Mouse (Mus musculus): ENCODE results near the gene Jak2. TPM values are rescaled to one million over a fixed set of nuclear protein-coding genes. Genes with fewer than 3 reads are reported as not detected.
A peak's percentile ranks its signal among the peaks of the same experiment; 100 is the strongest.

Gene Jak2
- total and polyA plus RNA-seq, 3 experiments: 26.4 to 78.6 (median 30.2) TPM

DNA sequence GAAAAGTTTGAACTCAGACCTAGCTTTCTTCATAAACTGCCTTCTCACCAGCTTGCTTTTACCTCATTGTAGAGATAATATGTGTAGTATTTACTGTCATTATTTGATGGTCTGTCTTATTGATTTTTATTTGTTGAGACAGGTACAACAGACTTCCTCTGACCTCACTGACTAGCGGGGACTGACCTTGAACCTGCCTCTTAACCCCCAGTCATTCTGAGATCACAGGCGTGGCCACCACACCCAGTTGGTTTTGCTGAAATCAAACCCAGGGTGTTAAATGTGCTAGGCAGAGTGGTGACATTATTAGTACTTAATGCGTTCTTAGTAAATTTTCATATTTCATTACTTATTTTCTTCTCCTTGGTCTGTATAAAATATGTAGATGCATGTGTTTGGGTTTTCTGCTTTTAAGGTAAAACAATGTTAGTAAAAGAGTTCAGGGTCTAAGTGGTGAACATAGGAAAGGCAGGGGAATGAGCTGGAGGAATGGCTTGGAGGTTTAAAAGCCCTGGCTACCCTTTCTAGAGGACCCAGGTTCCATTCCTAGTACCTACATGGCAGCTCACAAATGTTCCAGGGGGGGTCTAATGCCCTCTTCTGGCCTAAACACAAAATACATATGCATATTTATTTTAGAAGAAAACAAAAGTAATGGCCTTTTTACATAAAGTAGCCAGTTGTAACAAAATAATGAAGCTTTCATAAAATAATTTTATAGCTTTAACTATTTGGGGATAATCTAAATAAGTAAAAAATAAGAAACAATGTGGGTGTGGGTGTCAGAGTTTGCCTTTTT lies 20.6 kb downstream of the Jak2 start (continued):
- TF ChIP-seq GABPA (IDR thresholded peaks at IDR 0.05; ENCODE audit: low read depth, low read length) (no peak), ZMIZ1 (IDR thresholded peaks at IDR 0.05; ENCODE audit: low read depth, low read length) (no peak), CTCF (IDR thresholded peaks at IDR 0.05 in 2 of 3, conservative IDR thresholded peaks at IDR 0.05 in 1 of 3; ENCODE audit: control insufficient read depth in 1 of 3, insufficient read depth in 1 of 3, low read depth in 2 of 3, low read length in 3 of 3, poor library complexity in 1 of 3, severe bottlenecking in 1 of 3) (peak; percentile 42 to 84 (median 49)), NRF1 (IDR thresholded peaks at IDR 0.05; ENCODE audit: insufficient read depth, low read depth, low read length, poor library complexity, severe bottlenecking) (no peak), ETS1 (IDR thresholded peaks at IDR 0.05; ENCODE audit: low read depth, low read length) (no peak), USF1 (IDR thresholded peaks at IDR 0.05; ENCODE audit: low read depth, low read length) (no peak), POLR2A (IDR thresholded peaks at IDR 0.05; ENCODE audit: control insufficient read depth in 1 of 2, insufficient read depth in 1 of 2, low read depth in 1 of 2, low read length in 2 of 2, poor library complexity in 1 of 2) (no peak), ELF1 (IDR thresholded peaks at IDR 0.05; ENCODE audit: low read depth, low read length) (0 out of 2 replicates have a peak, but pooled peaks have one; percentile 12), ZC3H11A (IDR thresholded peaks at IDR 0.05; ENCODE audit: low read depth, low read length) (peak; percentile 73), MEF2A (IDR thresholded peaks at IDR 0.05; ENCODE audit: extremely low read depth, insufficient replicate concordance, low read depth, low read length, poor library complexity, severe bottlenecking) (no peak), CHD2 (IDR thresholded peaks at IDR 0.05; ENCODE audit: low read length) (no peak)

DNA sequence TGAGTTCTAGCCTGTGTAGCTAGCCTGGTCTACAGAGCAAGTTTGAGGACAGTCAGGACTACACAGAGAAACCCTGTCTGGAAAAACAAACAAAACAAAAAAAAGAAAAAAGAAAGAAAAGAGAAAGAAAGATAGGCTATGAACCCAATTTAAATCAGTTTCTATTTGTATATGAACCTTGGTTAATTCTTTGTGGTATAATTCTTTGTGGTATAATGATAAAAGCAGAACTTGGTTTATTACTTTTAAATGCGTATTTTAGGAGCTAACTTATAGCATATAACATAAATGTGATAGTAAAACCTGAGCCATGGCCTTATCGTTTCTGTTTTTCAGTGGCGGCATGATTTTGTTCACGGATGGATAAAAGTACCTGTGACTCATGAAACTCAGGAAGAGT lies 24.8 kb downstream of the Jak2 start:
- H3K79me2 ChIP-seq (ENCODE audit: control insufficient read depth, insufficient read depth, low read length, poor library complexity): no peaks in the 10 kb centered on the region
- no peaks in the 10 kb centered on the region for H3K9me3 ChIP-seq (replicated peaks; ENCODE audit: insufficient read depth, low read length)
- TF ChIP-seq MAFK (IDR thresholded peaks at IDR 0.05; ENCODE audit: borderline replicate concordance, low read depth, low read length): no peak
- no peak for TF ChIP-seq TCF12 (IDR thresholded peaks at IDR 0.05; ENCODE audit: low read depth, low read length)
- no peak for TF ChIP-seq CTCF (IDR thresholded peaks at IDR 0.05 in 2 of 3, conservative IDR thresholded peaks at IDR 0.05 in 1 of 3; ENCODE audit: control insufficient read depth in 1 of 3, insufficient read depth in 1 of 3, low read depth in 2 of 3, low read length in 3 of 3, poor library complexity in 1 of 3, severe bottlenecking in 1 of 3)
- TF ChIP-seq TBP (IDR thresholded peaks at IDR 0.05; ENCODE audit: low read depth, low read length): 0 out of 2 replicates have a peak, but pooled peaks have one; percentile 18
- peak; percentile 80 for TF ChIP-seq ZNF384 (IDR thresholded peaks at IDR 0.05; ENCODE audit: low read depth, low read length)
- TF ChIP-seq RCOR1 (IDR thresholded peaks at IDR 0.05; ENCODE audit: low read depth, low read length): peak; percentile 69
- no peak for TF ChIP-seq SIN3A (IDR thresholded peaks at IDR 0.05; ENCODE audit: low read length)
- no peak overlapping the region for H3K27ac ChIP-seq (ENCODE audit: control insufficient read depth, low read depth, low read length)
- peaks cover 7 to 28% of the 10 kb centered on the region in 2 experiments for H3K36me3 ChIP-seq (ENCODE audit: control insufficient read depth in 1 of 2, insufficient read depth in 2 of 2, low read length in 2 of 2)
- H3K27me3 ChIP-seq (ENCODE audit: control insufficient read depth in 1 of 2, insufficient read depth in 2 of 2, low read length in 2 of 2): no peaks in the 10 kb centered on the region
- no peak overlapping the region for H3K4me3 ChIP-seq (ENCODE audit: control insufficient read depth in 1 of 2, insufficient read depth in 1 of 2, low read depth in 2 of 2, low read length in 2 of 2)
- no peak for DNase-seq (ENCODE audit: low read depth, low spot score)
- peaks cover 5 to 9% of the 10 kb centered on the region in 2 experiments for H3K4me1 ChIP-seq (ENCODE audit: control insufficient read depth in 1 of 2, insufficient read depth in 2 of 2, low read length in 2 of 2)
- H3K9ac ChIP-seq (ENCODE audit: control insufficient read depth, low read depth, low read length, poor library complexity, severe bottlenecking): no peak overlapping the region

Data from MEL (cell line).